Mouse (Mus musculus) hindbrain, embryonic 16.5 days (tissue): Measurements from ENCODE around the gene Ints1. TPM values are rescaled to one million over a fixed set of nuclear protein-coding genes. Genes with fewer than 3 reads are reported as not detected.

Experiments
- ATAC-seq: fragments of 200-750 bp; cut with Nextera tagmentation; 2 replicates; pipeline ENCODE4 v1.8.0; 2017; ENCODE audit warnings: moderate TSS enrichment, moderate library complexity
- H3K27ac ChIP-seq: fragments of 300-500 bp; sonication (generic); 2 replicates; pipeline ENCODE4 v1.5.1; 2014; ENCODE audit warnings: low read depth, mild to moderate bottlenecking, control low read depth, low read length, moderate library complexity
- H3K27me3 ChIP-seq: fragments of 300-500 bp; sonication (generic); replicated peaks from 2 replicates; pipeline ENCODE4 v1.6.1; 2014; ENCODE audit warnings: low read length; ENCODE audit not compliant: control insufficient read depth, insufficient read depth
- H3K36me3 ChIP-seq: fragments of 300-500 bp; sonication (generic); 2 replicates; pipeline ENCODE4 v1.6.1; 2014; ENCODE audit warnings: mild to moderate bottlenecking, low read length, moderate library complexity, mixed read lengths; ENCODE audit not compliant: control insufficient read depth, insufficient read depth
- H3K4me1 ChIP-seq: fragments of 300-500 bp; sonication (generic); 2 replicates; pipeline ENCODE4 v1.6.1; 2014; ENCODE audit warnings: low read depth, low read length; ENCODE audit not compliant: control insufficient read depth, insufficient read depth
- H3K4me2 ChIP-seq: fragments of 300-500 bp; sonication (generic); 2 replicates; pipeline ENCODE4 v1.6.1; 2014; ENCODE audit warnings: mild to moderate bottlenecking, low read length, control low read depth, moderate library complexity
- H3K4me3 ChIP-seq: fragments of 300-500 bp; sonication (generic); 2 replicates; pipeline ENCODE4 v1.5.1; 2014; ENCODE audit warnings: mild to moderate bottlenecking, low read length, control low read depth, moderate library complexity
- H3K9ac ChIP-seq: fragments of 300-500 bp; sonication (generic); 2 replicates; pipeline ENCODE4 v1.6.1; 2014; ENCODE audit warnings: low read depth, mild to moderate bottlenecking, control low read depth, low read length, moderate library complexity
- H3K9me3 ChIP-seq: fragments of 300-500 bp; sonication (generic); 2 replicates; pipeline ENCODE4 v1.6.1; 2014; ENCODE audit warnings: mild to moderate bottlenecking, low read length, moderate library complexity; ENCODE audit not compliant: control insufficient read depth
- WGBS: fragments of 180-500 bp; shearing (Covaris S2); extraction: QIAGEN DNeasy Blood & Tissue Kit; methylation state at CpG from one replicate; pipeline ENCODE4 v1.1.7; 2014; 5-methylcytosine and 5-hydroxymethylcytosine counted together
- polyA plus RNA-seq: library from polyadenylated mRNA; unstranded; fragments of >200 nt; fragmentation: Nextera tagmentation; extraction: Ambion mirVana; gene quantifications from 2 replicates; pipeline ENCODE4 v1.2.1, GENCODE M21; 2015

The Ints1 gene
- polyA plus RNA-seq, result 27.1 and 32.6 TPM in 2 replicates

DNA sequence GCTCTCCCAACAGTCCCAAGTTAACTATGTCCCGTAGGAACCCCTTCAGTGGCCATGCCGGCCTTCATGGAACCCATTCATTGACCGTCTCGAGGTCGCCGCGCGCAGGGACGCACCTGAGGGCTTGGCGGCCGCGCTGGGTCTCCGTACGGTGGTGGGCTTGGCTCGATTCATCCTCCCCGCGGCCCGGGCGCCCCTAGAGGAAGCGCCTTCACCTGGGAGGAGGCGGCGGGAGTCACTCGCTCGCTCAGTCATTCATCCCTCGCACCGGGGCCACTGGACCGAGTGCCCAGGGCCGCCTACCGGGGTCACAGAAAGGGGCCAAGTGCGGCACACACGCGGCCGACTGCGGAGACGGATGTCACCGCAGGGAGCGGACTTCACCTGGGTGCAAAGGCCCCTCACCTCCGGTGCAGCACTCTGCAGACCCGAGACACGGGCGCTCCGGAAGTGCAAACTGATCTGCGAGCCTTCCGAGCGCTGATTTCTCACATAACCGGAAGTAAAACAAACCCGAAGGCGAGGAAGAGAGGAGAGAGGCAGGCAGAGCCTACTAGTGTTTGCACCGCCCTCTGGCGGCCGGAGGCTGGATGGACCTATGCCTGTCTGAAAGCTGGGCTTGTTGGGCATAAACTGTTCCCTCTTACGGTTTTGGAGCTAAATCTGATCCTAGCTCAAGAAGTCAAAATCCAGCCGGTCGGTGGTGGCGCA, at the start of gene Ints1:
TSS of gene Ints1 (minus strand) at position 459 of the 711 bp plus-strand sequence.
- H3K4me1 ChIP-seq, result peaks cover 9% of the 10 kb centered on the region
- no peaks in the 10 kb centered on the region for H3K27me3 ChIP-seq
- H3K9me3 ChIP-seq, result no peaks in the 10 kb centered on the region
- H3K4me3 ChIP-seq, result peak within 1 kb of the TSS; percentile 72
- H3K27ac ChIP-seq, result peak within 1 kb of the TSS; percentile 2; the same call in 1 of the 2 replicates
- peak within 1 kb of the TSS; percentile 97 for H3K4me2 ChIP-seq
- peaks cover 29% of the 10 kb centered on the region for H3K36me3 ChIP-seq
- WGBS, result under 1% methylated on average over 53 of the region's 55 CpGs
- H3K9ac ChIP-seq, result peak within 1 kb of the TSS; percentile 76
- peak; percentile 95 for ATAC-seq

DNA sequence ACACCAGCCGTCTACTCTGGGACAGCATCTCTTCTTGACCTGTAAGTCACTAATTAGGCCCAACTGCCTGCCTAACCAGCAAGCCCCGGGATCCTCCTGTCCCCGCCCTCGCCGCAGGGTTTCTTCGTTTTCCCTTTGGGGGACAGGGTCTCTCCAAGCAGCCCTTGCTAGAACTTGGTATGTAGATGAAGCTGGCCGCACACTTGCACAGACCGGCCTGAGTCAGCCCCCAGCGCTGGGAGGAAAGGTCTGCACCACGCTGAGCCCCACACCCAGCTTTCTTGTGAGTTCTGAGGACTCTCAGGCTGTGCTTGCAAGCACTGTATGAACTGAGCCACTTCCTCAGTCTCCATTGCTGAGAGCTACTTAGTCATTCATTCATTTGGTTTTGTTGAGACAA, 49.1 kb upstream of the Ints1 start:
- no peaks in the 10 kb centered on the region; the same call in 1 of the 2 replicates for H3K27me3 ChIP-seq
- H3K9me3 ChIP-seq, result peaks cover 2% of the 10 kb centered on the region; the same call in 1 of the 2 replicates
- H3K27ac ChIP-seq, result no peak overlapping the region
- H3K36me3 ChIP-seq, result peaks cover 22% of the 10 kb centered on the region; the same call in 1 of the 2 replicates
- no peak overlapping the region for H3K9ac ChIP-seq
- no peak overlapping the region for H3K4me3 ChIP-seq
- peaks cover 16% of the 10 kb centered on the region for H3K4me1 ChIP-seq
- no peak overlapping the region for H3K4me2 ChIP-seq
- 93% methylated on average over 10 of the region's 10 CpGs for WGBS
- no peak for ATAC-seq

DNA sequence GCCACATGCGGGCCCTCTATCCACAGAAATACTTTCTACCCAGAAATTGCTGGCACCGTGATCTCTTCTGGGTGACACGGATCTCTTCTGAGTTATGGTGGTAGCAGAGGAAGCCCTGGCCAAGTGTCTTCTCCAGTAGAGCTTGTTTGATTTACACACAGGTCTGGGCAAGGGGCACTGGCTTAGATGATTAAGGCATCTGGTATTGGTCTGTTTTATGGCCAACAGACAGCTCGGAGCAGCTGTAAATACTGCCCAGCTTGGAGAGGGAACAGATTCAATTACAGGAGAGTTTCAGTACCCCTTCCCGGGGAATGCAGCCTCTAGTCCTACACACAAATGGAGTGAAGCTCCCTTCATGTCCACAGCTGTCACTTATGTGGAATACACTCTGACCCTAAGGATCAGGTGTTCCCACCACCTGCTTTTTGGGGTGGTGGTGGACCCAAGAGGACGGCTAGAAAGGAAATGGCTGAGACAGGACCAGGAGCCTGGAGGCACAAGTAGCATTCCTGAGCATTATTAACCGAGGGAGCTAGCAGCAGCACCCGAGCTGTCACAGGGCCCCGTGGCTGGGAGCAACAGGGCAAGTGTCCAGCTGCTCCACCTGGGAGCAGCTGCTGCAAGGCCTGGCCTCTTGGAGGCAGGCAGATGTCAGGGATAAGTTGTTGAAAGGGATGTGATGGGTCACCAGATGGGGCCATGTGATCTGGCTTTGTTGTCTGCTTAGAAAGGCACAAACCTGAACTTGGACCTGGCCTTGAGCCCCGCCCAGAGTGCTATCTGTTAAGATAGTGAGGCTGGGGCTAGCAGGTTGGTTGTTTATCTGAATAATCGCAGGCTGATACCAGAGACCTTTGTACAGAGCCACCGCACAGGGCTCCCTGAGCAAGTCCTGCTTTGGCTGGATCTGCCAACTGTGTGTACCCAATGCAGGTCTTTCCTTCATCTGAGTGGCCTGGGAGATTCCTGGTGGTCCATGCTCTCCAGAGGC, 46.3 kb upstream of the Ints1 start:
- Histone ChIP-seq H3K36me3 (peaks cover 22% of the 10 kb centered on the region; the same call in 1 of the 2 replicates), H3K9ac (no peak overlapping the region), H3K4me2 (no peak overlapping the region), H3K27ac (no peak overlapping the region), H3K4me1 (peaks cover 14% of the 10 kb centered on the region), H3K4me3 (no peak overlapping the region), H3K27me3 (no peaks in the 10 kb centered on the region), H3K9me3 (no peaks in the 10 kb centered on the region)
- no peak for ATAC-seq
- 81% methylated on average over 12 of the region's 12 CpGs for whole genome bisulfite sequencing

DNA sequence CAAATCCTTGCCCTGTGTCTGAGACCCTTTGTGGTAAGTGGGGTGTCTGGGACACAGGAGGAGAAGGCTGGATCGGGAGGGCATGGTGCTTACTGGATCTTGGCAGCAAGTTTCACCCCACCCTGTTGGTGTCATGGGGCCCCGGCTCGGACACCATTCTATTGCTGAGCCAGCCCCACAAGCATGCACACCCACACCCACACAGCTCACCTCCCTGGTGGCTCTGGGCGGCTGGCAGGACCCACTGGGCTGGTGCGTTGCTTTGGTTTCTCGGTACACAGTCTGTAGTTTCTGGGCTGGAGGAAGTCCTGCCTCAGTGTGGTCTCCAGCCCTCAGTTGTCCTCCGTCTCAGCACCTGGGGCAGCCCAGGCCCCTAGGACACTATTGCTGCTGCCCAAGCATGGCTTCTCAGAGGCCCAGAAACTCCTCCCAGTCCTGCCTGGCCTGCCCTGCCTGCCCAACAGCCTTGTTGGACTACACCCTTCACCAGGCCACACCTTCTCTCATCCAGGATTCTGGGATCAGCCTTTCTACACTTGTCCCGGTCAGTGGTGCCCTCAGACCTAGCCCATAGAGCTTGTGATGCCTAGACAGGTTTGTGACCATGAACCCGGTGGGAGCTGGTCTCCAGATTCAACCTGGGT, 44.2 kb upstream of the Ints1 start, which contains the start of gene Tmem184a:
TSS of gene Tmem184a (minus strand) at position 380 of the 644 bp plus-strand sequence.
- no peak for ATAC-seq
- Histone ChIP-seq H3K4me3 (no peak within 1 kb of the TSS), H3K36me3 (peaks cover 22% of the 10 kb centered on the region; the same call in 1 of the 2 replicates), H3K4me2 (no peak within 1 kb of the TSS), H3K9me3 (no peaks in the 10 kb centered on the region), H3K4me1 (peaks cover under 1% of the 10 kb centered on the region; the same call in 1 of the 2 replicates), H3K9ac (no peak within 1 kb of the TSS), H3K27me3 (peaks cover 1% of the 10 kb centered on the region; the same call in 1 of the 2 replicates), H3K27ac (no peak within 1 kb of the TSS)
- WGBS, result 83% methylated on average over 8 of the region's 9 CpGs

DNA sequence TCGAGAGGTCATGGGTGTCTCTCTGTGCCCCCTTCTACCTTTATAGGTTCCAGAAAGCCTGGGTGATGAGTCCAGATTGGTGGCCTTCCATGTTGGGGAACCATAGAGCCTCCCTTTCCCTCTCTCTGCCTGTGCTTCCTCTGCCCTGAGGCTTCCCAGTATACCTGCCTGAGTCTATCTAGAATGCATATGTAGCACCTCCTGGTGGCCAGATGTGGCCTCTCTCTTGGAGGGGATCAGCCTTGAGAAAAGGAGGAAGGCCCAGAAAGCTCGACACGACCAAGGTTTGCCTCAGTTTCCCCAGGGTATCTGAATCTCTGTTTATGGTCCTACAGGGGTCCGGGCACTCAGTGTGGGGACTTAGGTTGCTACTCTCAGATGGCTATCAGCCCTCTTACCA, 43.3 kb upstream of the Ints1 start:
- no peak for ATAC-seq
- Histone ChIP-seq H3K4me2 (no peak overlapping the region), H3K27me3 (peaks cover 7% of the 10 kb centered on the region), H3K9ac (no peak overlapping the region), H3K4me1 (no peaks in the 10 kb centered on the region), H3K27ac (no peak overlapping the region), H3K36me3 (peaks cover 19% of the 10 kb centered on the region; the same call in 1 of the 2 replicates), H3K4me3 (no peak overlapping the region), H3K9me3 (no peaks in the 10 kb centered on the region)
- 60% methylated on average over 4 of the region's 4 CpGs for WGBS

DNA sequence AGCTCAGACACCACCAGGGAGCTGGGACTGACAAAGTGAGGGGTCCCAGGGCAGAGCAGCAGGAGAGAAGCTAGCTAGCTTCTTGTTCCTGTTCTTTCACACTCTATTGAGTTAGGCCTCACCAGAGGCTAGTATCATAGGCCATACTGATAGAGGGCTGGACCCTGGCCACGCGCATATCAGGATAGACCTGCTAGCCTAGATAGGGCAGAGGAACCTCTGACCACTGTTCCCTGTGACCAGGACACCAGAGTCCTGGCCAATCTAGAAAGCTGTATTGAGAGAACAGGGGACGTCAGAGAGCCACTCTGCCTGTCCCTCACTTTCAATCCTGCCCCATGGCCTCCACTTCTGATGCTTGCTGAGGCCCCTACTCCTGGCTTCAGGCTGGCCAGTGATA, 42.6 kb upstream of the Ints1 start:
- Histone ChIP-seq H3K9me3 (no peaks in the 10 kb centered on the region), H3K36me3 (peaks cover 12% of the 10 kb centered on the region; the same call in 1 of the 2 replicates), H3K27ac (no peak overlapping the region), H3K4me1 (no peaks in the 10 kb centered on the region), H3K4me2 (no peak overlapping the region), H3K27me3 (peaks cover 12% of the 10 kb centered on the region), H3K9ac (no peak overlapping the region), H3K4me3 (no peak overlapping the region)
- ATAC-seq, result no peak
- WGBS, result 92% methylated on average over 3 of the region's 3 CpGs

DNA sequence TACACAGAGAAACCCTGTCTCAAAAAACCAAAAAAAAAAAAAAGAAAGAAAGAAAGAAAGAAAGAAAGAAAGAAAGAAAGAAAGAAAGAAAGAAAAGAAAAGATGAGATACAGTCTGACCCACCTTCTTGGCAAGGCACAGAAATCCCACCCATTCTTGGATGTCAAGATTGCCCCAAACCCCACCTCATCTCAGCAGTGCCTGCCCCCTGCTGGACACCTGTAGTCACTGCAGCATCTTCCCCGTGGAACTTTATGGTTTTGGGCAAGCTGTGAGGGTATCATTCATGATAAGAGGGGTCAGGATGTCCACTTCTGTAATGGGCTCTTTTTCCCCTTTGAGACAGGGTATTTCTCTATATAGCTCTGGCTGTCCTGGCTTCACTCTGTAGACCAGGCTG, 41.8 kb upstream of the Ints1 start:
- Histone ChIP-seq H3K27me3 (peaks cover 12% of the 10 kb centered on the region), H3K4me3 (no peak overlapping the region), H3K9ac (no peak overlapping the region), H3K4me1 (no peaks in the 10 kb centered on the region), H3K36me3 (peaks cover 6% of the 10 kb centered on the region; the same call in 1 of the 2 replicates), H3K27ac (no peak overlapping the region), H3K4me2 (no peak overlapping the region), H3K9me3 (no peaks in the 10 kb centered on the region)
- no peak for ATAC-seq
- 7% methylated on average over 1 of the region's 1 CpGs for WGBS

DNA sequence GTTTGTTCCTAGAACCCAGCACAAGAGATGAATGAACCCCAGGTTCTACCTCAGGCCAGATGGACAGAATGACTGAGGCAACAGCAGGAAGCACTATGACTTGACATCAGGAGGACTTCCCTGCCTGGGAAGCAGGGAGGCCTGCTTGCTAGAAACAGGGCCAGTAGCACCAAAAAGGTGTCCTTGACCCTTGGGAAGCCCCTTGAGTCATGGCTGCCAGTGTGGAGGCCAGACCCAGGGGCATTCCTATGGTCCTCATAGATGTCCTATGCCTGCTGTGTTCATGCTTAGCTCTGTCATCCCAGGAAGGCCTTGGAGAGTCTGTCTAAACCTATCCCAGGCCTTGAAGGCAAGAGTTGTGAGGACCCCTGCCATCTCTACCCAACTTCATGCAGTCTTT, 41.0 kb upstream of the Ints1 start:
- no peak overlapping the region for H3K27ac ChIP-seq
- H3K27me3 ChIP-seq, result peaks cover 12% of the 10 kb centered on the region
- H3K4me1 ChIP-seq, result no peaks in the 10 kb centered on the region
- no peak overlapping the region for H3K4me3 ChIP-seq
- ATAC-seq, result no peak
- H3K4me2 ChIP-seq, result no peak overlapping the region
- H3K9me3 ChIP-seq, result no peaks in the 10 kb centered on the region
- H3K36me3 ChIP-seq, result no peaks in the 10 kb centered on the region
- H3K9ac ChIP-seq, result no peak overlapping the region
